Mouse (Mus musculus): Measurements from ENCODE around the gene Mogat2. TPM values are rescaled to one million over a fixed set of nuclear protein-coding genes. Genes with fewer than 3 reads are reported as not detected.

Mogat2 gene
- polyA plus RNA-seq, 1 experiment = 36.5 TPM

Other genes with a start within 250 kb of the Mogat2 start
- 13.4 and 21.5 TPM in 2 replicates for gene Uvrag, start 97.5 kb downstream of the Mogat2 start, polyA plus RNA-seq (2012; rRNA removed)
- gene Dgat2, start 55.9 kb downstream of the Mogat2 start, polyA plus RNA-seq (2012; rRNA removed) = 1,003 and 2,827 TPM in 2 replicates
- 4.5 and 7.1 TPM in 2 replicates for gene Map6, start 28.8 kb upstream of the Mogat2 start, polyA plus RNA-seq (2012; rRNA removed)
- 283 and 502 TPM in 2 replicates for gene Serpinh1, start 114.6 kb upstream of the Mogat2 start, polyA plus RNA-seq (2012; rRNA removed)
- 16.6 and 24.0 TPM in 2 replicates for gene Gdpd5, start 142.8 kb upstream of the Mogat2 start, polyA plus RNA-seq (2012; rRNA removed)
- 2.1 and 2.5 TPM in 2 replicates for gene Klhl35, start 227.4 kb upstream of the Mogat2 start, polyA plus RNA-seq (2012; rRNA removed)
- 383 and 415 TPM in 2 replicates for gene Rps3, start 245.1 kb upstream of the Mogat2 start, polyA plus RNA-seq (2012; rRNA removed)